ENCODE assay signal across 25 mouse cellular contexts in the genomic region with DNA sequence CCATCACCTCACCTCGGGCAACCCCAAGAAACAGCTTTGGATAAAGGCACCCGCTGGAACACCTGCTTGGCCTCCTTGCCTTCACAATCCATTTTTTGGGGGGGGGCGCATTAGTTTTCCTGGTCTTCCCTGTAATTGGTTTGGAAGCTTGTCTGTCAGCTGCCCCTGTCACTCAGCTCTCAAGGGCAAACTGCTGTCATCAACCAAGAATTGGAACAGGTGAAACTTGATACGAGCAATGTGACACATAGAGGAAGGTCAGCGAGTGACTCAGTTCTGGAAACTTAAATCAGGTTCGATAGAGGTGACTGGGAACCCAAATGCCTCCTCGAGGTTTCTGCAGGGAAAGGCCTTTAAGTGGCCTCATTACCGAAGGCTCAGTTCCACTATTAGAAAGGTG.
DNase-seq lines count a peak whose midpoint lies in the region; ATAC-seq and TF ChIP-seq lines count a peak whose summit lies in the region.
"Had no signal": no experiment of that assay in that cellular context is flagged by ENCODE, and none has a peak within 500 bp of the region (broad histone marks: within the 10 kb centered on the region; RNA-seq: fewer than 3 reads in every experiment).

No protein-coding gene starts in this region.

- DNase-seq in heart, adult 11 months = peak; percentile 81
- DNase-seq in heart, postnatal 36 days = no peak
- DNase-seq in 416B (ENCODE audit: low read depth) = peak; percentile 40
- no peak for DNase-seq in spleen, adult 12 weeks (ENCODE audit: low spot score)
- DNase-seq: adrenal gland, adult 8-10 months; cerebellum, adult 2 months; cerebellum, postnatal 14 days; kidney, adult 2 months; kidney, postnatal 36 days; left cerebral cortex, postnatal 4 days; liver, embryonic 13.5 days; lung, postnatal 10 days; right cerebral cortex, postnatal 4 days; thymus, postnatal 4 days had no signal

- H3K27me3 ChIP-seq in heart, embryonic 14.5 days (ENCODE audit: control insufficient read depth, insufficient read depth, low read length) = no peaks in the 10 kb centered on the region
- H3K27me3 ChIP-seq in heart, embryonic 12.5 days (replicated peaks) = no peaks in the 10 kb centered on the region
- no peaks in the 10 kb centered on the region for H3K27me3 ChIP-seq in C2C12 (ENCODE audit: control insufficient read depth, insufficient read depth, insufficient read length)
- H3K27me3 ChIP-seq: limb, embryonic 15.5 days; liver, embryonic 13.5 days; neural tube, embryonic 12.5 days had no signal

- H3K27ac ChIP-seq in heart, embryonic 14.5 days (replicated peaks in 1 of 2; ENCODE audit: control insufficient read depth in 1 of 2, insufficient read depth in 1 of 2, low read depth in 2 of 2, low read length in 2 of 2) = peak overlapping the region; percentile 22 to 87; a peak in 1 of 4 replicates
- H3K27ac ChIP-seq in heart, embryonic 12.5 days (ENCODE audit: poor library complexity, severe bottlenecking) = no peak overlapping the region
- H3K27ac ChIP-seq: layer of hippocampus, adult 2 months; limb, embryonic 15.5 days; liver, embryonic 13.5 days; neural tube, embryonic 12.5 days had no signal

- peaks cover 37 to 41% of the 10 kb centered on the region in 2 experiments for H3K4me1 ChIP-seq in heart, embryonic 14.5 days (ENCODE audit: control insufficient read depth in 2 of 2, insufficient read depth in 2 of 2, low read length in 2 of 2)
- peaks cover 50% of the 10 kb centered on the region for H3K4me1 ChIP-seq in heart, embryonic 12.5 days (replicated peaks)
- H3K4me1 ChIP-seq: neural tube, embryonic 12.5 days had no signal

- TF ChIP-seq CTCF in C2C12 (IDR thresholded peaks at IDR 0.05; ENCODE audit: control insufficient read depth, insufficient read depth, insufficient read length) = no peak

- H3K79me2 ChIP-seq in C2C12 (ENCODE audit: control insufficient read depth, insufficient read depth) = no peaks in the 10 kb centered on the region

- H3K9ac ChIP-seq in heart, embryonic 14.5 days (ENCODE audit: low read length) = no peak overlapping the region
- no peak overlapping the region for H3K9ac ChIP-seq in heart, embryonic 12.5 days
- H3K9ac ChIP-seq: limb, embryonic 15.5 days; liver, embryonic 13.5 days; neural tube, embryonic 12.5 days had no signal

- no peak overlapping the region for H3K4me2 ChIP-seq in heart, embryonic 14.5 days (ENCODE audit: low read length)
- no peak overlapping the region for H3K4me2 ChIP-seq in heart, embryonic 12.5 days
- H3K4me2 ChIP-seq: limb, embryonic 15.5 days; liver, embryonic 13.5 days; neural tube, embryonic 12.5 days had no signal

- no peak overlapping the region for H3K4me3 ChIP-seq in heart, embryonic 14.5 days (ENCODE audit: control insufficient read depth in 1 of 2, insufficient read depth in 1 of 2, low read depth in 1 of 2, low read length in 2 of 2)
- no peak overlapping the region for H3K4me3 ChIP-seq in heart, embryonic 12.5 days
- H3K4me3 ChIP-seq in C2C12 (ENCODE audit: insufficient read depth, poor library complexity, severe bottlenecking) = no peak overlapping the region
- H3K4me3 ChIP-seq: erythroblast, embryonic 14.5 days; layer of hippocampus, adult 2 months; limb, embryonic 15.5 days; liver, embryonic 13.5 days; neural tube, embryonic 12.5 days had no signal

- H3K9me3 ChIP-seq in heart, embryonic 14.5 days (ENCODE audit: control insufficient read depth, low read length) = no peaks in the 10 kb centered on the region
- no peaks in the 10 kb centered on the region for H3K9me3 ChIP-seq in heart, embryonic 12.5 days (replicated peaks)
- H3K9me3 ChIP-seq: limb, embryonic 15.5 days; liver, embryonic 13.5 days; neural tube, embryonic 12.5 days had no signal

- ATAC-seq in heart, embryonic 14.5 days (ENCODE audit: insufficient number of reproducible peaks, insufficient read depth, low FRiP score, low read depth) = no peak
- no peak for ATAC-seq in heart, embryonic 12.5 days (ENCODE audit: insufficient number of reproducible peaks, low FRiP score)
- ATAC-seq: forebrain, embryonic 16.5 days; hindbrain, embryonic 16.5 days; midbrain, embryonic 16.5 days had no signal

- no peaks in the 10 kb centered on the region for H3K36me3 ChIP-seq in heart, embryonic 14.5 days (ENCODE audit: control insufficient read depth, insufficient read depth, low read length)
- H3K36me3 ChIP-seq in heart, embryonic 12.5 days = no peaks in the 10 kb centered on the region
- no peaks in the 10 kb centered on the region for H3K36me3 ChIP-seq in C2C12 (ENCODE audit: control insufficient read depth, insufficient read depth)
- H3K36me3 ChIP-seq: G1E; limb, embryonic 15.5 days; liver, embryonic 13.5 days; neural tube, embryonic 12.5 days had no signal

- intact Hi-C loops in heart, postnatal 36 days (cut with DNase I) = no loop called here

- H3K79me3 ChIP-seq in C2C12 (ENCODE audit: low read depth) = no peaks in the 10 kb centered on the region

- H3ac ChIP-seq in C2C12 (ENCODE audit: control insufficient read depth, insufficient read length, low read depth) = no peak overlapping the region

- WGBS in heart, embryonic 14.5 days = 64% methylated on average over 8 of the region's 8 CpGs
- WGBS in heart, embryonic 12.5 days = 59% methylated on average over 8 of the region's 8 CpGs

TF ChIP-seq in C2C12, 6 proteins besides CTCF, POLR2A, EP300 and RAD21:
- TF ChIP-seq USF1 (IDR thresholded peaks at IDR 0.05; ENCODE audit: low read depth) = no peak
- no peak for TF ChIP-seq MAX (IDR thresholded peaks at IDR 0.05)
- TF ChIP-seq MYOD1 (IDR thresholded peaks at IDR 0.05; ENCODE audit: control insufficient read depth, insufficient read length, low read depth) = peak; percentile 98
- TF ChIP-seq CEBPB (IDR thresholded peaks at IDR 0.05; ENCODE audit: low read depth) = no peak
- no peak for TF ChIP-seq FOSL1 (IDR thresholded peaks at IDR 0.05; ENCODE audit: insufficient read depth, low read length, poor library complexity, severe bottlenecking)
- no peak for TF ChIP-seq MYOG (IDR thresholded peaks at IDR 0.05; ENCODE audit: control insufficient read depth, extremely low read depth, insufficient read length)
TF ChIP-seq in C2C12: peak in this region for 1.

Comparison
In these comparisons a context has a peak if more than half of its experiments do, and no peak if none do; other contexts are left out.
1. DNase-seq: peak in heart, adult 11 months (single experiment) and 416B (single experiment); none in heart, postnatal 36 days (0 of 2) and spleen, adult 12 weeks (single experiment).